14 mouse cellular contexts compared by ENCODE assay signal in the genomic region with DNA sequence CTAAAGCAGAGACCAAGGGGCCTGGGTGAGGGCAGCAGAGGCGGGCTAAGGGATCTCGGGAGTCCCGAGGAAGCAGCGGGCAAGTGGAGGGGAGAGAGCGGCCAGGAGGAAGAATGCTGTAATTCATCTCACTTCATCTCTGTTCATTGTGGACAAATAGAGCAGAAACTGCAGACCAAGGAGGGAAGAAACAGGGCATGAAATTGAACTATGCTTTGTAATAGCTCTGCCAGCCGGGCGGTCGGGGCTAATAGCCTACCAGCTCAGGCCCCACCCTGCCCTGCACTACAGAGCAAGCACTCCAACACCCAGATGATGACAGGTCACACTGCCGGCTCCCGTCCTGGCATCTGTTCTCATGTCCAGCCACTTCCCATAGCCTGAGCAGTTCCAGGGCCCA. TPM values are rescaled to one million over a fixed set of nuclear protein-coding genes. Genes with fewer than 3 reads are reported as not detected.
DNase-seq lines count a peak whose midpoint lies in the region; ATAC-seq and TF ChIP-seq lines count a peak whose summit lies in the region.
"Had no signal": no experiment of that assay in that cellular context is flagged by ENCODE, and none has a peak within 500 bp of the region (broad histone marks: within the 10 kb centered on the region; RNA-seq: fewer than 3 reads in every experiment).

No protein-coding gene starts in this region.

- H3K4me3 ChIP-seq in midbrain, embryonic 14.5 days (replicated peaks; ENCODE audit: low read depth, low read length): no peak overlapping the region
- no peak overlapping the region for H3K4me3 ChIP-seq in stomach, postnatal 0 days (ENCODE audit: low read depth, low read length)
- H3K4me3 ChIP-seq: embryonic facial prominence, embryonic 13.5 days; heart, embryonic 12.5 days; liver, embryonic 15.5 days; stomach, embryonic 15.5 days had no signal

- no peak for TF ChIP-seq CTCF in stomach, postnatal 0 days (IDR thresholded peaks at IDR 0.05; ENCODE audit: low read depth)

- no peak for DNase-seq in cerebellum, adult 11 months
- peak; percentile 54 to 56 for DNase-seq in cerebellum, postnatal 10 days
- DNase-seq in frontal cortex, adult 2 months (ENCODE audit: extremely low spot score in 1 of 2, low spot score in 1 of 2): peak; percentile 38 to 39
- peak; percentile 38 for DNase-seq in midbrain, embryonic 14.5 days
- no peak for DNase-seq in stomach, postnatal 0 days (ENCODE audit: low spot score)
- DNase-seq in lung, postnatal 10 days: no peak
- no peak for DNase-seq in urinary bladder, postnatal 4 days (ENCODE audit: low spot score in 2 of 2)
- DNase-seq: kidney, postnatal 36 days had no signal

- H3K4me1 ChIP-seq in midbrain, embryonic 14.5 days (ENCODE audit: control insufficient read depth, insufficient read depth, low read length): peaks cover 41% of the 10 kb centered on the region
- no peaks in the 10 kb centered on the region for H3K4me1 ChIP-seq in stomach, postnatal 0 days (replicated peaks; ENCODE audit: control insufficient read depth, insufficient read depth)
- H3K4me1 ChIP-seq: heart, embryonic 12.5 days; liver, embryonic 15.5 days; stomach, embryonic 15.5 days had no signal

- peak; percentile 52; the same call in 1 of the 2 replicates for ATAC-seq in cerebellum, adult (ENCODE audit: insufficient number of reproducible peaks, low FRiP score, low TSS enrichment)
- no peak for ATAC-seq in midbrain, embryonic 14.5 days (ENCODE audit: low FRiP score, low TSS enrichment)
- ATAC-seq in stomach, postnatal 0 days (ENCODE audit: low FRiP score, low TSS enrichment): no peak
- ATAC-seq: activated CD4-positive, CD25-positive, alpha-beta regulatory T cell, adult 4 months had no signal

- no peaks in the 10 kb centered on the region for H3K36me3 ChIP-seq in midbrain, embryonic 14.5 days (ENCODE audit: control insufficient read depth, insufficient read depth, low read length)
- no peaks in the 10 kb centered on the region for H3K36me3 ChIP-seq in stomach, postnatal 0 days (ENCODE audit: control insufficient read depth, insufficient read depth, low read length)
- H3K36me3 ChIP-seq: embryonic facial prominence, embryonic 13.5 days; heart, embryonic 12.5 days; liver, embryonic 15.5 days; stomach, embryonic 15.5 days had no signal

- WGBS in midbrain, embryonic 14.5 days: 17% methylated on average over 10 of the region's 10 CpGs
- WGBS in stomach, postnatal 0 days: 34% methylated on average over 10 of the region's 10 CpGs

- H3K27me3 ChIP-seq in midbrain, embryonic 14.5 days (ENCODE audit: control insufficient read depth, insufficient read depth, low read length): no peaks in the 10 kb centered on the region
- H3K27me3 ChIP-seq in stomach, postnatal 0 days (ENCODE audit: control insufficient read depth, insufficient read depth, low read length): no peaks in the 10 kb centered on the region

- TF ChIP-seq EP300 in stomach, postnatal 0 days (optimal IDR thresholded peaks at IDR 0.05): no peak

- H3K9me3 ChIP-seq in midbrain, embryonic 14.5 days (ENCODE audit: control insufficient read depth, low read length): no peaks in the 10 kb centered on the region
- H3K9me3 ChIP-seq in stomach, postnatal 0 days (ENCODE audit: control insufficient read depth, low read length): no peaks in the 10 kb centered on the region
- H3K9me3 ChIP-seq: embryonic facial prominence, embryonic 13.5 days; heart, embryonic 12.5 days; liver, embryonic 15.5 days; stomach, embryonic 15.5 days had no signal

- no peak overlapping the region for H3K9ac ChIP-seq in midbrain, embryonic 14.5 days (replicated peaks; ENCODE audit: low read length)
- no peak overlapping the region for H3K9ac ChIP-seq in stomach, postnatal 0 days (ENCODE audit: low read length)
- H3K9ac ChIP-seq: embryonic facial prominence, embryonic 13.5 days; heart, embryonic 12.5 days; liver, embryonic 15.5 days; stomach, embryonic 15.5 days had no signal

- peak overlapping the region; percentile 21; the same call in 1 of the 2 replicates for H3K27ac ChIP-seq in midbrain, embryonic 14.5 days (replicated peaks; ENCODE audit: low read depth, low read length)
- no peak overlapping the region for H3K27ac ChIP-seq in stomach, postnatal 0 days (replicated peaks)
- H3K27ac ChIP-seq: embryonic facial prominence, embryonic 13.5 days; liver, embryonic 15.5 days; stomach, embryonic 15.5 days had no signal

- no peak overlapping the region for H3K4me2 ChIP-seq in midbrain, embryonic 14.5 days (ENCODE audit: low read length)
- no peak overlapping the region for H3K4me2 ChIP-seq in stomach, postnatal 0 days (replicated peaks; ENCODE audit: low read depth)
- H3K4me2 ChIP-seq: embryonic facial prominence, embryonic 13.5 days; heart, embryonic 12.5 days; liver, embryonic 15.5 days; stomach, embryonic 15.5 days had no signal

RNA-seq across cellular contexts. Expression of a gene that starts 34.4 kb away (rescaled TPM):
- 24.0 and 27.9 TPM in 2 replicates for polyA plus RNA-seq in frontal cortex, adult 2 months (2012; rRNA removed)
- 10.6 and 11.8 TPM in 2 replicates for polyA plus RNA-seq in midbrain, embryonic 14.5 days (2014; fragmentation: Nextera tagmentation; extraction: Ambion mirVana)
- 0.04 and 0.06 TPM in 2 replicates for polyA plus RNA-seq in stomach, postnatal 0 days (2015; fragmentation: Nextera tagmentation; extraction: Ambion mirVana)
- polyA plus RNA-seq: activated CD4-positive, CD25-positive, alpha-beta regulatory T cell, adult 4 months; liver, embryonic 15.5 days had no signal

Comparison
In these comparisons a context has a peak if more than half of its experiments do, and no peak if none do; other contexts are left out.
1. DNase-seq: peak in cerebellum, postnatal 10 days (2 of 2), frontal cortex, adult 2 months (2 of 2) and midbrain, embryonic 14.5 days (single experiment); none in cerebellum, adult 11 months (single experiment), stomach, postnatal 0 days (single experiment), lung, postnatal 10 days (single experiment) and urinary bladder, postnatal 4 days (0 of 2).
2. RNA of a gene that starts 34.4 kb away (polyA plus RNA-seq): 24.0 to 27.9 TPM in frontal cortex, adult 2 months and 10.6 to 11.8 TPM in midbrain, embryonic 14.5 days; 0.04 to 0.06 TPM in stomach, postnatal 0 days; every median in the first group is over 10 times any median in the second.